Mouse (Mus musculus): ENCODE measurements around the gene Spag6l. TPM values are rescaled to one million over a fixed set of nuclear protein-coding genes. Genes with fewer than 3 reads are reported as not detected.
"Not testable (repeated sequence)": the region's sequence is repeated elsewhere in the genome, so short reads cannot be mapped to it uniquely, and the experiment has no call there.

Gene Spag6l
- 14.4 and 17.7 TPM in 2 replicates for polyA plus RNA-seq (2015; fragmentation: Nextera tagmentation; extraction: Ambion mirVana)

- no peak within 1 kb of the TSS for H3K27ac ChIP-seq
- no peaks in the 10 kb centered on the region for H3K36me3 ChIP-seq
- H3K9ac ChIP-seq, result peak within 1 kb of the TSS; percentile 78
- H3K27me3 ChIP-seq, result no peaks in the 10 kb centered on the region
- WGBS, result 8% methylated on average over 33 of the region's 33 CpGs
- peak within 1 kb of the TSS; percentile 78 for H3K4me2 ChIP-seq
- H3K4me1 ChIP-seq (replicated peaks), result peaks cover 2% of the 10 kb centered on the region
- H3K9me3 ChIP-seq, result no peaks in the 10 kb centered on the region
- ATAC-seq (ENCODE audit: low FRiP score), result peak; percentile 97
- peak within 1 kb of the TSS; percentile 66 for H3K4me3 ChIP-seq
Measured at GRCm38 (mm10) chr16:16828757-16829615, at the start of gene Spag6l. TSS of gene Spag6l (minus strand) at chr16:16829456.

GRCm38 (mm10) chr16:16879025-16879424 is 49.8 kb upstream of the Spag6l start:
- WGBS, result 91% methylated on average over 5 of the region's 5 CpGs
- Histone ChIP-seq H3K36me3 (peaks cover 92% of the 10 kb centered on the region), H3K27ac (no peak overlapping the region), H3K9me3 (0 out of 2 replicates have a peak, but pooled peaks cover 4% of the 10 kb centered on the region), H3K4me2 (no peak overlapping the region), H3K27me3 (no peaks in the 10 kb centered on the region), H3K4me1 (replicated peaks) (no peaks in the 10 kb centered on the region), H3K4me3 (no peak overlapping the region), H3K9ac (no peak overlapping the region)
- no peak for ATAC-seq (ENCODE audit: low FRiP score)

- Histone ChIP-seq H3K36me3 (peaks cover 12% of the 10 kb centered on the region), H3K27me3 (no peaks in the 10 kb centered on the region), H3K4me2 (peak within 1 kb of the TSS; percentile 76), H3K9me3 (no peaks in the 10 kb centered on the region), H3K27ac (peak within 1 kb of the TSS; percentile 95), H3K9ac (peak within 1 kb of the TSS; percentile 92), H3K4me3 (peak within 1 kb of the TSS; percentile 81), H3K4me1 (replicated peaks) (peaks cover 17% of the 10 kb centered on the region)
- peak; percentile 97 for ATAC-seq (ENCODE audit: low FRiP score)
- under 1% methylated on average over 49 of the region's 49 CpGs for WGBS
Measured at GRCm38 (mm10) chr16:16870617-16871331, 41.5 kb upstream of the Spag6l start, which contains the start of the genes Top3b and Vpreb1. TSS of gene Top3b (plus strand) at chr16:16870736. TSS of gene Vpreb1 (minus strand) at chr16:16870843.

- peaks cover 17% of the 10 kb centered on the region for H3K4me1 ChIP-seq (replicated peaks)
- peak overlapping the region; percentile 92; the same call in 1 of the 2 replicates for H3K9ac ChIP-seq
- no peaks in the 10 kb centered on the region for H3K9me3 ChIP-seq
- WGBS, result 38% methylated on average over 7 of the region's 7 CpGs
- H3K27me3 ChIP-seq, result no peaks in the 10 kb centered on the region
- peak overlapping the region; percentile 76 for H3K4me2 ChIP-seq
- peak overlapping the region; percentile 95 for H3K27ac ChIP-seq
- H3K36me3 ChIP-seq, result peaks cover 8% of the 10 kb centered on the region
- H3K4me3 ChIP-seq, result peak overlapping the region; percentile 81
- ATAC-seq (ENCODE audit: low FRiP score), result peak; percentile 75
Measured at GRCm38 (mm10) chr16:16870241-16870616, 41.0 kb upstream of the Spag6l start.

GRCm38 (mm10) chr16:16865696-16866561 is 36.7 kb upstream of the Spag6l start:
- Histone ChIP-seq H3K4me3 (no peak overlapping the region), H3K4me2 (no peak overlapping the region), H3K27ac (no peak overlapping the region), H3K36me3 (no peaks in the 10 kb centered on the region), H3K27me3 (no peaks in the 10 kb centered on the region), H3K9ac (no peak overlapping the region), H3K9me3 (no peaks in the 10 kb centered on the region), H3K4me1 (replicated peaks) (no peaks in the 10 kb centered on the region)
- 56% methylated on average over 4 of the region's 5 CpGs for WGBS
- no peak for ATAC-seq (ENCODE audit: low FRiP score)

- no peaks in the 10 kb centered on the region for H3K9me3 ChIP-seq
- H3K4me2 ChIP-seq, result no peak overlapping the region
- no peak overlapping the region for H3K4me3 ChIP-seq
- no peaks in the 10 kb centered on the region for H3K4me1 ChIP-seq (replicated peaks)
- no peaks in the 10 kb centered on the region for H3K36me3 ChIP-seq
- no peaks in the 10 kb centered on the region for H3K27me3 ChIP-seq
- no peak overlapping the region for H3K27ac ChIP-seq
- no peak overlapping the region for H3K9ac ChIP-seq
- ATAC-seq (ENCODE audit: low FRiP score), result no peak
Measured at GRCm38 (mm10) chr16:16865217-16865616, 36.0 kb upstream of the Spag6l start.

- WGBS, result 84% methylated on average over 2 of the region's 2 CpGs
- Histone ChIP-seq H3K27me3 (no peaks in the 10 kb centered on the region), H3K9ac (no peak within 1 kb of the TSS), H3K9me3 (no peaks in the 10 kb centered on the region), H3K4me1 (replicated peaks) (no peaks in the 10 kb centered on the region), H3K4me3 (no peak within 1 kb of the TSS), H3K27ac (no peak within 1 kb of the TSS), H3K36me3 (no peaks in the 10 kb centered on the region), H3K4me2 (no peak within 1 kb of the TSS)
- no peak for ATAC-seq (ENCODE audit: low FRiP score)
Measured at GRCm38 (mm10) chr16:16863978-16864377, 34.7 kb upstream of the Spag6l start, which contains the start of gene Igll1. TSS of gene Igll1 (minus strand) at chr16:16863985.

GRCm38 (mm10) chr16:16862288-16862687 is 33.0 kb upstream of the Spag6l start:
- H3K27me3 ChIP-seq, result no peaks in the 10 kb centered on the region
- ATAC-seq (ENCODE audit: low FRiP score), result no peak
- no peaks in the 10 kb centered on the region for H3K9me3 ChIP-seq
- no peaks in the 10 kb centered on the region for H3K4me1 ChIP-seq (replicated peaks)
- no peak overlapping the region for H3K4me2 ChIP-seq
- no peak overlapping the region for H3K9ac ChIP-seq
- WGBS, result 80% methylated on average over 3 of the region's 3 CpGs
- no peaks in the 10 kb centered on the region for H3K36me3 ChIP-seq
- no peak overlapping the region for H3K4me3 ChIP-seq
- no peak overlapping the region for H3K27ac ChIP-seq

GRCm38 (mm10) chr16:16856731-16857476 is 27.6 kb upstream of the Spag6l start:
- Histone ChIP-seq H3K27me3 (no peaks in the 10 kb centered on the region), H3K9me3 (no peaks in the 10 kb centered on the region), H3K4me2 (no peak overlapping the region), H3K27ac (no peak overlapping the region), H3K4me3 (no peak overlapping the region), H3K4me1 (replicated peaks) (no peaks in the 10 kb centered on the region), H3K9ac (no peak overlapping the region), H3K36me3 (no peaks in the 10 kb centered on the region)
- 83% methylated on average over 13 of the region's 13 CpGs for whole genome bisulfite sequencing
- no peak for ATAC-seq (ENCODE audit: low FRiP score)

GRCm38 (mm10) chr16:16856054-16856453 is 26.8 kb upstream of the Spag6l start:
- not testable (repeated sequence) for H3K9ac ChIP-seq; ATAC-seq (ENCODE audit: low FRiP score)
- WGBS, result 85% methylated on average over 9 of the region's 9 CpGs

GRCm38 (mm10) chr16:16855541-16855940 is 26.3 kb upstream of the Spag6l start:
- Histone ChIP-seq H3K27ac (no peak overlapping the region), H3K36me3 (no peaks in the 10 kb centered on the region), H3K4me1 (replicated peaks) (no peaks in the 10 kb centered on the region), H3K4me2 (no peak overlapping the region), H3K4me3 (no peak overlapping the region), H3K9me3 (no peaks in the 10 kb centered on the region), H3K9ac (no peak overlapping the region), H3K27me3 (no peaks in the 10 kb centered on the region)
- ATAC-seq (ENCODE audit: low FRiP score), result no peak
- 97% methylated on average over 1 of the region's 1 CpGs for WGBS

More at GRCm38 (mm10) chr16:16856054-16856453, 26.8 kb upstream of the Spag6l start:
- H3K36me3 ChIP-seq; H3K4me2 ChIP-seq; H3K27ac ChIP-seq; H3K4me1 ChIP-seq (replicated peaks); H3K27me3 ChIP-seq; H3K4me3 ChIP-seq; H3K9me3 ChIP-seq: not testable (repeated sequence)
